Mouse (Mus musculus): Measurements from ENCODE around the gene Tarm1. TPM values are rescaled to one million over a fixed set of nuclear protein-coding genes. Genes with fewer than 3 reads are reported as not detected.

Tarm1 gene
- polyA plus RNA-seq, 1 experiment, result 0.04 TPM

- no peak for TF ChIP-seq CEBPB (IDR thresholded peaks at IDR 0.05; ENCODE audit: insufficient read depth, poor library complexity, severe bottlenecking)
- TF ChIP-seq USF1 (IDR thresholded peaks at IDR 0.05; ENCODE audit: low read depth), result no peak
- no peak for TF ChIP-seq MYOG (IDR thresholded peaks at IDR 0.05; ENCODE audit: control insufficient read depth in 1 of 3, insufficient read depth in 1 of 3, insufficient read length in 2 of 3, low read depth in 2 of 3)
- TF ChIP-seq REST (IDR thresholded peaks at IDR 0.05; ENCODE audit: insufficient read depth, insufficient read length), result no peak
- no peak for TF ChIP-seq SRF (IDR thresholded peaks at IDR 0.05; ENCODE audit: control insufficient read depth, insufficient read length, low read depth)
- no peak for TF ChIP-seq MAX (IDR thresholded peaks at IDR 0.05; ENCODE audit: low read depth)
- no peak for TF ChIP-seq TCF12 (IDR thresholded peaks at IDR 0.05; ENCODE audit: insufficient read depth, poor library complexity, severe bottlenecking)
- no peak for TF ChIP-seq POLR2AphosphoS2 (IDR thresholded peaks at IDR 0.05; ENCODE audit: insufficient read length, low read depth)
- no peak for TF ChIP-seq POLR2A (IDR thresholded peaks at IDR 0.05; ENCODE audit: insufficient read length, low read depth)
- no peak for TF ChIP-seq MYOD1 (IDR thresholded peaks at IDR 0.05; ENCODE audit: control insufficient read depth in 1 of 3, insufficient read length in 2 of 3, low read depth in 2 of 3)
- TF ChIP-seq TCF3 (IDR thresholded peaks at IDR 0.05; ENCODE audit: insufficient read length, low read depth), result no peak
- TF ChIP-seq E2F4 (IDR thresholded peaks at IDR 0.05; ENCODE audit: insufficient read depth), result no peak
- Histone ChIP-seq H3K36me3 (ENCODE audit: control insufficient read depth, insufficient read depth) (no peaks in the 10 kb centered on the region), H3K79me2 (ENCODE audit: control insufficient read depth, insufficient read depth) (no peaks in the 10 kb centered on the region), H3K4me2 (ENCODE audit: low read depth) (peak overlapping the region; percentile 58), H3ac (ENCODE audit: control insufficient read depth, insufficient read length) (no peak overlapping the region), H3K27me3 (ENCODE audit: control insufficient read depth, insufficient read depth, insufficient read length) (no peaks in the 10 kb centered on the region), H3K4me3 (no peak overlapping the region)
Measured at GRCm38 (mm10) chr7:3446584-3446983, 55.8 kb downstream of the Tarm1 start.

DNA sequence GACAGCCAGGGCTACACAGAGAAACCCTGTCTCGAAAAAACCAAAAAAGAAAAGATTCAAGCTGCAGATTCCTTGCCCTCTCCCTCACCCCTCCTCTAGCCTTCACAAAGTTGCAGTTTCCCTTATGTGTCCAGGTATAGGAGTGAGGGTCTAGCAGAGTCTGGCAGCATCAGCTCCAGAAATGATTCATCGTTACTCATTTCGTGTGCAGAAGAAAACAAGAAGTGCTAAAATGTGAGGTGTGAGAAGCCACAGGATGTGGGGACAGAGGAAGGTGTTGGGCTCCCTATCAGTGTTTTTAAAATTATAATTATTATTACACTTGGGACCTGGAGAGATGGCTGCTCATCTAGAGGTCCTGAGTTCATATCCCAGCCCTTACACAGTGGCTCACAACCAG lies 57.7 kb downstream of the Tarm1 start:
- Histone ChIP-seq H3K36me3 (ENCODE audit: control insufficient read depth, insufficient read depth) (no peaks in the 10 kb centered on the region), H3K4me3 (no peak overlapping the region), H3K79me2 (ENCODE audit: control insufficient read depth, insufficient read depth) (no peaks in the 10 kb centered on the region), H3K4me2 (ENCODE audit: low read depth) (no peak overlapping the region), H3K27me3 (ENCODE audit: control insufficient read depth, insufficient read depth, insufficient read length) (no peaks in the 10 kb centered on the region), H3ac (ENCODE audit: control insufficient read depth, insufficient read length) (no peak overlapping the region)
- TF ChIP-seq SRF (IDR thresholded peaks at IDR 0.05; ENCODE audit: control insufficient read depth, insufficient read length, low read depth) (no peak), MYOD1 (IDR thresholded peaks at IDR 0.05; ENCODE audit: control insufficient read depth in 1 of 3, insufficient read length in 2 of 3, low read depth in 2 of 3) (no peak), CEBPB (IDR thresholded peaks at IDR 0.05; ENCODE audit: insufficient read depth, poor library complexity, severe bottlenecking) (no peak), E2F4 (IDR thresholded peaks at IDR 0.05; ENCODE audit: insufficient read depth) (no peak), MAX (IDR thresholded peaks at IDR 0.05; ENCODE audit: low read depth) (no peak), USF1 (IDR thresholded peaks at IDR 0.05; ENCODE audit: low read depth) (no peak), MYOG (IDR thresholded peaks at IDR 0.05; ENCODE audit: control insufficient read depth in 1 of 3, insufficient read depth in 1 of 3, insufficient read length in 2 of 3, low read depth in 2 of 3) (no peak), POLR2AphosphoS2 (IDR thresholded peaks at IDR 0.05; ENCODE audit: insufficient read length, low read depth) (no peak), POLR2A (IDR thresholded peaks at IDR 0.05; ENCODE audit: insufficient read length, low read depth) (no peak), TCF3 (IDR thresholded peaks at IDR 0.05; ENCODE audit: insufficient read length, low read depth) (no peak), REST (IDR thresholded peaks at IDR 0.05; ENCODE audit: insufficient read depth, insufficient read length) (no peak)

GRCm38 (mm10) chr7:3442476-3443062 lies 59.9 kb downstream of the Tarm1 start:
- H3K79me2 ChIP-seq (ENCODE audit: control insufficient read depth, insufficient read depth), result no peaks in the 10 kb centered on the region
- no peaks in the 10 kb centered on the region for H3K36me3 ChIP-seq (ENCODE audit: control insufficient read depth, insufficient read depth)
- TF ChIP-seq TCF12 (IDR thresholded peaks at IDR 0.05; ENCODE audit: insufficient read depth, poor library complexity, severe bottlenecking) (peak; percentile 62), CEBPB (IDR thresholded peaks at IDR 0.05; ENCODE audit: insufficient read depth, poor library complexity, severe bottlenecking) (no peak), E2F4 (IDR thresholded peaks at IDR 0.05; ENCODE audit: insufficient read depth) (no peak), REST (IDR thresholded peaks at IDR 0.05; ENCODE audit: insufficient read depth, insufficient read length) (no peak), POLR2AphosphoS2 (IDR thresholded peaks at IDR 0.05; ENCODE audit: insufficient read length, low read depth) (no peak), TCF3 (IDR thresholded peaks at IDR 0.05; ENCODE audit: insufficient read length, low read depth) (no peak), MYOD1 (IDR thresholded peaks at IDR 0.05; ENCODE audit: control insufficient read depth in 1 of 3, insufficient read length in 2 of 3, low read depth in 2 of 3) (peak in 2 of 3 experiments; percentile 82 to 88), MAX (IDR thresholded peaks at IDR 0.05; ENCODE audit: low read depth) (no peak), SRF (IDR thresholded peaks at IDR 0.05; ENCODE audit: control insufficient read depth, insufficient read length, low read depth) (no peak), POLR2A (IDR thresholded peaks at IDR 0.05; ENCODE audit: insufficient read length, low read depth) (no peak), MYOG (IDR thresholded peaks at IDR 0.05; ENCODE audit: control insufficient read depth in 1 of 3, insufficient read depth in 1 of 3, insufficient read length in 2 of 3, low read depth in 2 of 3) (peak in 2 of 3 experiments; percentile 8 to 84), USF1 (IDR thresholded peaks at IDR 0.05; ENCODE audit: low read depth) (no peak)
- no peak overlapping the region for H3K4me2 ChIP-seq (ENCODE audit: low read depth)
- no peak overlapping the region for H3ac ChIP-seq (ENCODE audit: control insufficient read depth, insufficient read length)
- H3K27me3 ChIP-seq (ENCODE audit: control insufficient read depth, insufficient read depth, insufficient read length), result no peaks in the 10 kb centered on the region
- no peak overlapping the region for H3K4me3 ChIP-seq

DNA sequence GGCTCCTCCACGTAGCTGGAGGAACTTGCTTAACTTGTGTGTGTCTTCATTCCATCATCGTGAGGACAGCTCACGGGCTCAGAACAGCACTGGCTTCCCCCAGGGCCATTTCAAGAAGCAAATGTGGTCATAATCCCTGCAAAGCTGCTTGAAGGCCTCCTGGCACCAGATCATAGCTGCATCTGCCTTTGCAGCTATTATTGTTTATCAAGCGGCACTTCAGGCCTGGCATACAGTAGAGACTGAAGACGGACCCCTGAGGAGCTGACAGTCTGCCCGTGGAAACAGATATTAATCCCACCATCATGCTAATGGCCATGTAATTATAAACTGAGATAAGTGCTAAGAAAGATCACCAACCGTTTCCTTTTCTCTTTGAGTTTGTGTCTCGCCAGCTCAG lies 61.9 kb downstream of the Tarm1 start:
- Histone ChIP-seq H3K4me3 (no peak overlapping the region), H3K79me2 (ENCODE audit: control insufficient read depth, insufficient read depth) (no peaks in the 10 kb centered on the region), H3K27me3 (ENCODE audit: control insufficient read depth, insufficient read depth, insufficient read length) (no peaks in the 10 kb centered on the region), H3K36me3 (ENCODE audit: control insufficient read depth, insufficient read depth) (no peaks in the 10 kb centered on the region), H3K4me2 (ENCODE audit: low read depth) (no peak overlapping the region), H3ac (ENCODE audit: control insufficient read depth, insufficient read length) (no peak overlapping the region)
- TF ChIP-seq REST (IDR thresholded peaks at IDR 0.05; ENCODE audit: insufficient read depth, insufficient read length) (no peak), USF1 (IDR thresholded peaks at IDR 0.05; ENCODE audit: low read depth) (no peak), TCF12 (IDR thresholded peaks at IDR 0.05; ENCODE audit: insufficient read depth, poor library complexity, severe bottlenecking) (no peak), CEBPB (IDR thresholded peaks at IDR 0.05; ENCODE audit: insufficient read depth, poor library complexity, severe bottlenecking) (no peak), MYOG (IDR thresholded peaks at IDR 0.05; ENCODE audit: control insufficient read depth in 1 of 3, insufficient read depth in 1 of 3, insufficient read length in 2 of 3, low read depth in 2 of 3) (no peak), E2F4 (IDR thresholded peaks at IDR 0.05; ENCODE audit: insufficient read depth) (no peak), MYOD1 (IDR thresholded peaks at IDR 0.05; ENCODE audit: control insufficient read depth in 1 of 3, insufficient read length in 2 of 3, low read depth in 2 of 3) (no peak), SRF (IDR thresholded peaks at IDR 0.05; ENCODE audit: control insufficient read depth, insufficient read length, low read depth) (no peak), MAX (IDR thresholded peaks at IDR 0.05; ENCODE audit: low read depth) (no peak), POLR2A (IDR thresholded peaks at IDR 0.05; ENCODE audit: insufficient read length, low read depth) (no peak), POLR2AphosphoS2 (IDR thresholded peaks at IDR 0.05; ENCODE audit: insufficient read length, low read depth) (no peak)
